In genomic region chr9:113578221-113578620, GRCm38 (mm10) we compare ENCODE assay signal across 17 mouse cellular contexts.
DNase-seq lines count a peak whose midpoint lies in the region; ATAC-seq and TF ChIP-seq lines count a peak whose summit lies in the region.
"Had no signal": no experiment of that assay in that cellular context is flagged by ENCODE, and none has a peak within 500 bp of the region (broad histone marks: within the 10 kb centered on the region; RNA-seq: fewer than 3 reads in every experiment).

No protein-coding gene starts in this region.

- DNase-seq in forebrain, embryonic 14.5 days (ENCODE audit: low spot score), result peak; percentile 7
- peak; percentile 12 to 21 for DNase-seq in layer of hippocampus, adult 2 months (ENCODE audit: low spot score in 2 of 2)
- DNase-seq in layer of hippocampus, postnatal 10 days (ENCODE audit: low spot score in 2 of 2), result no peak
- peak; percentile 53 for DNase-seq in right cerebral cortex, adult 18-20 months
- DNase-seq in right cerebral cortex, postnatal 10 days (ENCODE audit: low spot score in 2 of 2), result no peak
- DNase-seq in stomach, postnatal 0 days (ENCODE audit: low spot score), result peak; percentile 4
- DNase-seq: cerebellum, adult 11 months; cerebellum, postnatal 25 days; heart, adult 18-20 months; kidney, adult 18-20 months; kidney, postnatal 14 days; thymus, postnatal 25 days had no signal

- no peak for TF ChIP-seq CTCF in layer of hippocampus, adult 2 months (conservative IDR thresholded peaks at IDR 0.05)
- no peak for TF ChIP-seq CTCF in stomach, postnatal 0 days (IDR thresholded peaks at IDR 0.05; ENCODE audit: low read depth)

- H3K4me3 ChIP-seq in forebrain, embryonic 14.5 days (ENCODE audit: low read depth, low read length), result no peak overlapping the region
- no peak overlapping the region for H3K4me3 ChIP-seq in forebrain, embryonic 12.5 days (replicated peaks)
- H3K4me3 ChIP-seq in layer of hippocampus, adult 2 months, result no peak overlapping the region
- no peak overlapping the region for H3K4me3 ChIP-seq in stomach, postnatal 0 days (ENCODE audit: low read depth, low read length)
- no peak overlapping the region for H3K4me3 ChIP-seq in kidney, embryonic 15.5 days (replicated peaks)
- H3K4me3 ChIP-seq: forebrain, embryonic 15.5 days; limb, embryonic 13.5 days had no signal

- no peaks in the 10 kb centered on the region for H3K27me3 ChIP-seq in forebrain, embryonic 14.5 days (replicated peaks; ENCODE audit: control insufficient read depth, insufficient read depth, low read length)
- no peaks in the 10 kb centered on the region for H3K27me3 ChIP-seq in forebrain, embryonic 12.5 days
- no peaks in the 10 kb centered on the region for H3K27me3 ChIP-seq in stomach, postnatal 0 days (ENCODE audit: control insufficient read depth, insufficient read depth, low read length)
- no peaks in the 10 kb centered on the region for H3K27me3 ChIP-seq in kidney, embryonic 15.5 days
- H3K27me3 ChIP-seq: forebrain, embryonic 15.5 days; limb, embryonic 13.5 days had no signal

- H3K4me1 ChIP-seq in forebrain, embryonic 14.5 days (ENCODE audit: control insufficient read depth, insufficient read depth, low read length), result no peaks in the 10 kb centered on the region
- H3K4me1 ChIP-seq in forebrain, embryonic 12.5 days, result no peaks in the 10 kb centered on the region
- H3K4me1 ChIP-seq in stomach, postnatal 0 days (replicated peaks; ENCODE audit: control insufficient read depth, insufficient read depth), result no peaks in the 10 kb centered on the region
- H3K4me1 ChIP-seq in kidney, embryonic 15.5 days, result no peaks in the 10 kb centered on the region
- H3K4me1 ChIP-seq: forebrain, embryonic 15.5 days; limb, embryonic 13.5 days had no signal

- no peaks in the 10 kb centered on the region for H3K9me3 ChIP-seq in forebrain, embryonic 14.5 days (replicated peaks; ENCODE audit: control insufficient read depth, low read length)
- H3K9me3 ChIP-seq in forebrain, embryonic 12.5 days, result no peaks in the 10 kb centered on the region
- H3K9me3 ChIP-seq in stomach, postnatal 0 days (ENCODE audit: control insufficient read depth, low read length), result no peaks in the 10 kb centered on the region
- no peaks in the 10 kb centered on the region for H3K9me3 ChIP-seq in kidney, embryonic 15.5 days (replicated peaks)
- H3K9me3 ChIP-seq: forebrain, embryonic 15.5 days; limb, embryonic 13.5 days had no signal

- no peak overlapping the region for H3K27ac ChIP-seq in forebrain, embryonic 14.5 days (ENCODE audit: low read depth, low read length)
- H3K27ac ChIP-seq in forebrain, embryonic 12.5 days, result no peak overlapping the region
- peak overlapping the region; percentile 49; the same call in 1 of the 2 replicates for H3K27ac ChIP-seq in layer of hippocampus, adult 2 months
- H3K27ac ChIP-seq in stomach, postnatal 0 days (replicated peaks), result no peak overlapping the region
- H3K27ac ChIP-seq in kidney, embryonic 15.5 days, result no peak overlapping the region
- H3K27ac ChIP-seq: forebrain, embryonic 15.5 days; limb, embryonic 13.5 days; liver, embryonic 14.5 days had no signal

- no peak overlapping the region for H3K4me2 ChIP-seq in forebrain, embryonic 14.5 days (ENCODE audit: low read length)
- no peak overlapping the region for H3K4me2 ChIP-seq in forebrain, embryonic 12.5 days
- H3K4me2 ChIP-seq in stomach, postnatal 0 days (replicated peaks; ENCODE audit: low read depth), result no peak overlapping the region
- no peak overlapping the region for H3K4me2 ChIP-seq in kidney, embryonic 15.5 days
- H3K4me2 ChIP-seq: forebrain, embryonic 15.5 days; limb, embryonic 13.5 days had no signal

- TF ChIP-seq EP300 in stomach, postnatal 0 days (optimal IDR thresholded peaks at IDR 0.05), result no peak

- H3K36me3 ChIP-seq in forebrain, embryonic 14.5 days (ENCODE audit: control insufficient read depth, insufficient read depth, low read length), result no peaks in the 10 kb centered on the region
- H3K36me3 ChIP-seq in forebrain, embryonic 12.5 days (replicated peaks), result no peaks in the 10 kb centered on the region
- H3K36me3 ChIP-seq in stomach, postnatal 0 days (ENCODE audit: control insufficient read depth, insufficient read depth, low read length), result no peaks in the 10 kb centered on the region
- no peaks in the 10 kb centered on the region for H3K36me3 ChIP-seq in kidney, embryonic 15.5 days
- H3K36me3 ChIP-seq: forebrain, embryonic 15.5 days; limb, embryonic 13.5 days had no signal

- no peak overlapping the region for H3K9ac ChIP-seq in forebrain, embryonic 14.5 days (ENCODE audit: low read length)
- H3K9ac ChIP-seq in forebrain, embryonic 12.5 days, result no peak overlapping the region
- H3K9ac ChIP-seq in stomach, postnatal 0 days (ENCODE audit: low read length), result no peak overlapping the region
- H3K9ac ChIP-seq in kidney, embryonic 15.5 days, result no peak overlapping the region
- H3K9ac ChIP-seq: forebrain, embryonic 15.5 days; limb, embryonic 13.5 days; liver, embryonic 14.5 days had no signal

- 49% methylated on average over 9 of the region's 9 CpGs for WGBS in forebrain, embryonic 14.5 days
- WGBS in forebrain, embryonic 12.5 days, result 68% methylated on average over 9 of the region's 9 CpGs
- WGBS in stomach, postnatal 0 days, result 80% methylated on average over 9 of the region's 9 CpGs
- 59% methylated on average over 9 of the region's 9 CpGs for WGBS in kidney, embryonic 15.5 days

- ATAC-seq in forebrain, embryonic 14.5 days, result no peak
- no peak for ATAC-seq in forebrain, embryonic 12.5 days (ENCODE audit: low FRiP score)
- ATAC-seq in stomach, postnatal 0 days (ENCODE audit: low FRiP score, low TSS enrichment), result no peak
- no peak for ATAC-seq in kidney, embryonic 15.5 days (replicated peaks; ENCODE audit: low FRiP score)
- ATAC-seq: forebrain, embryonic 15.5 days had no signal

Comparison
In these comparisons a context has a peak if more than half of its experiments do, and no peak if none do; other contexts are left out.
1. DNase-seq: peak in forebrain, embryonic 14.5 days (single experiment), layer of hippocampus, adult 2 months (2 of 2), right cerebral cortex, adult 18-20 months (single experiment) and stomach, postnatal 0 days (single experiment); none in layer of hippocampus, postnatal 10 days (0 of 2) and right cerebral cortex, postnatal 10 days (0 of 2).